Mouse (Mus musculus): ENCODE measurements around the gene Naa25. TPM values are rescaled to one million over a fixed set of nuclear protein-coding genes. Genes with fewer than 3 reads are reported as not detected.

Gene Naa25
- polyA plus RNA-seq (2015; fragmentation: Illumina TruSeq; extraction: RNeasy Lipid Tissue Mini Kit (QIAGEN cat#74804); ENCODE audit: low read depth, low replicate concordance), result 27.3 TPM

GRCm38 (mm10) chr5:121397187-121398145 lies at the start of gene Naa25:
Gene Naa25, plus strand, starts transcription at chr5:121397936.

GRCm38 (mm10) chr5:121385461-121386119 lies 12.1 kb upstream of the Naa25 start, which contains the start of gene Trafd1:
Gene Trafd1, minus strand, starts transcription at chr5:121385632.

GRCm38 (mm10) chr5:121451644-121452025 lies 53.9 kb downstream of the Naa25 start, which contains the start of gene Tmem116:
Gene Tmem116, plus strand, starts transcription at chr5:121451893.

GRCm38 (mm10) chr5:121452026-121452869 lies 54.5 kb downstream of the Naa25 start, which contains the start of gene Erp29:
Gene Erp29, minus strand, starts transcription at chr5:121452506.

Other genes with a start within 250 kb of the Naa25 start
- gene Ptpn11, start 206.5 kb upstream of the Naa25 start, polyA plus RNA-seq (2015; fragmentation: Illumina TruSeq; extraction: RNeasy Lipid Tissue Mini Kit (QIAGEN cat#74804); ENCODE audit: low read depth, low replicate concordance), result 84.5 TPM
- gene Rpl6, start 193.5 kb upstream of the Naa25 start, polyA plus RNA-seq (2015; fragmentation: Illumina TruSeq; extraction: RNeasy Lipid Tissue Mini Kit (QIAGEN cat#74804); ENCODE audit: low read depth, low replicate concordance), result 675 TPM
- gene Hectd4, start 177.7 kb upstream of the Naa25 start, polyA plus RNA-seq (2015; fragmentation: Illumina TruSeq; extraction: RNeasy Lipid Tissue Mini Kit (QIAGEN cat#74804); ENCODE audit: low read depth, low replicate concordance), result 53.7 TPM
- gene Trafd1, start 12.3 kb upstream of the Naa25 start, polyA plus RNA-seq (2015; fragmentation: Illumina TruSeq; extraction: RNeasy Lipid Tissue Mini Kit (QIAGEN cat#74804); ENCODE audit: low read depth, low replicate concordance), result 59.1 TPM
- 3.8 TPM for gene Tmem116, start 54.0 kb downstream of the Naa25 start, polyA plus RNA-seq (2015; fragmentation: Illumina TruSeq; extraction: RNeasy Lipid Tissue Mini Kit (QIAGEN cat#74804); ENCODE audit: low read depth, low replicate concordance)
- 194 TPM for gene Erp29, start 54.6 kb downstream of the Naa25 start, polyA plus RNA-seq (2015; fragmentation: Illumina TruSeq; extraction: RNeasy Lipid Tissue Mini Kit (QIAGEN cat#74804); ENCODE audit: low read depth, low replicate concordance)
- not detected for gene Adam1b, start 105.5 kb downstream of the Naa25 start, polyA plus RNA-seq (2015; fragmentation: Illumina TruSeq; extraction: RNeasy Lipid Tissue Mini Kit (QIAGEN cat#74804); ENCODE audit: low read depth, low replicate concordance)
- gene Adam1a, start 147.5 kb downstream of the Naa25 start, polyA plus RNA-seq (2015; fragmentation: Illumina TruSeq; extraction: RNeasy Lipid Tissue Mini Kit (QIAGEN cat#74804); ENCODE audit: low read depth, low replicate concordance), result 10.9 TPM
- gene Gm42878, start 147.5 kb downstream of the Naa25 start, polyA plus RNA-seq (2015; fragmentation: Illumina TruSeq; extraction: RNeasy Lipid Tissue Mini Kit (QIAGEN cat#74804); ENCODE audit: low read depth, low replicate concordance), result not detected
- gene Mapkapk5, start 148.0 kb downstream of the Naa25 start, polyA plus RNA-seq (2015; fragmentation: Illumina TruSeq; extraction: RNeasy Lipid Tissue Mini Kit (QIAGEN cat#74804); ENCODE audit: low read depth, low replicate concordance), result 69.5 TPM
- gene Aldh2, start 195.9 kb downstream of the Naa25 start, polyA plus RNA-seq (2015; fragmentation: Illumina TruSeq; extraction: RNeasy Lipid Tissue Mini Kit (QIAGEN cat#74804); ENCODE audit: low read depth, low replicate concordance), result 147 TPM
- gene Acad12, start 221.0 kb downstream of the Naa25 start, polyA plus RNA-seq (2015; fragmentation: Illumina TruSeq; extraction: RNeasy Lipid Tissue Mini Kit (QIAGEN cat#74804); ENCODE audit: low read depth, low replicate concordance), result 3.1 TPM

All from brain, adult 10 weeks (tissue).